Mouse (Mus musculus) forebrain, embryonic 14.5 days (tissue): ENCODE measurements around the gene Ispd. TPM values are rescaled to one million over a fixed set of nuclear protein-coding genes. Genes with fewer than 3 reads are reported as not detected.
A peak's percentile ranks its signal among the peaks of the same experiment; 100 is the strongest.

Experiments
- ATAC-seq: fragments of 200-750 bp; cut with Nextera tagmentation; 2 replicates; pipeline ENCODE4 v1.8.0; 2017; ENCODE audit warnings: mild to moderate bottlenecking, moderate library complexity
- DNase-seq: peaks from one replicate; pipeline ENCODE4 v3.0.0-alpha.2; 2015; ENCODE audit warnings: low spot score
- H3K27ac ChIP-seq: fragments of 300-500 bp; sonication (generic); 2 replicates; pipeline ENCODE4 v1.5.1; 2014; ENCODE audit warnings: low read depth, mild to moderate bottlenecking, control low read depth, low read length, moderate library complexity
- H3K27me3 ChIP-seq: fragments of 300-500 bp; sonication (generic); replicated peaks from 2 replicates; pipeline ENCODE4 v1.6.1; 2014; ENCODE audit warnings: low read length, control low read depth, mixed read lengths; ENCODE audit not compliant: control insufficient read depth, insufficient read depth
- H3K36me3 ChIP-seq: fragments of 300-500 bp; sonication (generic); 2 replicates; pipeline ENCODE4 v1.6.1; 2014; ENCODE audit warnings: low read length, control low read depth; ENCODE audit not compliant: control insufficient read depth, insufficient read depth
- H3K4me1 ChIP-seq: fragments of 300-500 bp; sonication (generic); 2 replicates; pipeline ENCODE4 v1.6.1; 2014; ENCODE audit warnings: antibody characterized with exemption, low read length, control low read depth; ENCODE audit not compliant: control insufficient read depth, insufficient read depth
- H3K4me2 ChIP-seq: fragments of 300-500 bp; sonication (generic); 2 replicates; pipeline ENCODE4 v1.6.1; 2014; ENCODE audit warnings: mild to moderate bottlenecking, control low read depth, low read length
- H3K4me3 ChIP-seq: fragments of 300-500 bp; sonication (generic); 2 replicates; pipeline ENCODE4 v1.5.1; 2014; ENCODE audit warnings: low read depth, low read length, control low read depth
- H3K9ac ChIP-seq: fragments of 300-500 bp; sonication (generic); 2 replicates; pipeline ENCODE4 v1.6.1; 2014; ENCODE audit warnings: mild to moderate bottlenecking, low read length, control low read depth, moderate library complexity
- H3K9me3 ChIP-seq: fragments of 300-500 bp; sonication (generic); replicated peaks from 2 replicates; pipeline ENCODE4 v1.6.1; 2016; ENCODE audit warnings: low read length, control low read depth, mixed read lengths; ENCODE audit not compliant: control insufficient read depth
- WGBS: fragments of 180-500 bp; shearing (Covaris S2); extraction: QIAGEN DNeasy Blood & Tissue Kit; methylation state at CpG from one replicate; pipeline ENCODE4 v1.1.7; 2014; 5-methylcytosine and 5-hydroxymethylcytosine counted together
- polyA plus RNA-seq: library from polyadenylated mRNA; unstranded; fragments of >200 nt; fragmentation: Nextera tagmentation; extraction: Ambion mirVana; gene quantifications from 2 replicates; pipeline ENCODE4 v1.2.1, GENCODE M21; 2014

Ispd gene
- polyA plus RNA-seq = 7.2 and 7.5 TPM in 2 replicates

GRCm38 (mm10) chr12:36381441-36382340 is at the start of gene Ispd, which contains the start of gene D630036H23Rik:
TSS of gene Ispd (plus strand) at chr12:36381450.
TSS of gene D630036H23Rik (minus strand) at chr12:36382181.
- Histone ChIP-seq H3K36me3 (no peaks in the 10 kb centered on the region), H3K4me1 (peaks cover 8% of the 10 kb centered on the region), H3K27ac (peak within 1 kb of the TSS; percentile 95), H3K4me3 (peak within 1 kb of the TSS; percentile 63), H3K4me2 (peak within 1 kb of the TSS; percentile 75), H3K9me3 (no peaks in the 10 kb centered on the region), H3K27me3 (no peaks in the 10 kb centered on the region), H3K9ac (peak within 1 kb of the TSS; percentile 96)
- DNase-seq (peak; percentile 92), ATAC-seq (peak; percentile 96)
- WGBS = under 1% methylated on average over 63 of the region's 64 CpGs

- Histone ChIP-seq H3K27me3 (no peaks in the 10 kb centered on the region), H3K36me3 (no peaks in the 10 kb centered on the region), H3K4me1 (no peaks in the 10 kb centered on the region), H3K27ac (no peak overlapping the region), H3K9me3 (no peaks in the 10 kb centered on the region), H3K4me2 (no peak overlapping the region), H3K9ac (no peak overlapping the region), H3K4me3 (no peak overlapping the region)
- ATAC-seq (peak; percentile 26; the same call in 1 of the 2 replicates), DNase-seq (no peak)
- 90% methylated on average over 1 of the region's 1 CpGs for WGBS
Measured at GRCm38 (mm10) chr12:36332676-36333075, 48.6 kb upstream of the Ispd start.

DNA sequence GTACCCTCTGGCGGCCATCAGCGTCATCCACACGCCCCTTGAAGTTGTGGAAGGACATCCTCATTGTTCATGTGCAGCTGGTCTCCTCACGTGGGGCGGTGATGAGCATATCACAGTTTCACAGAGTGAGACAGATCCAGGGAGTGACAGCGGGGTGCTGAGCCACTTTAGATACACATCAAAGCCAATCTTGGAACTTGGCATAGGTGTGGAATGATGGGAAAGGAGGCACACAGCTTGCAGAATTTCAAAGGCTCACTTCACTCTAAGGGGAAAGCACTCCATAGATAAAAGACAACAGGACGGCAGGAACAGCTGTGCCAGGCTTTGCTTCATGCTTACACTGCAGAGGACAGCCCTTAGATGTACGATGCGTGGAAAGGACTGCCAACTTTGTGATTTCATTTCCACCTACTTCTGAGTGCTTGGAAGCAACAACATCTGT is 47.4 kb upstream of the Ispd start:
- Histone ChIP-seq H3K9ac (no peak overlapping the region), H3K4me2 (no peak overlapping the region), H3K36me3 (no peaks in the 10 kb centered on the region), H3K9me3 (no peaks in the 10 kb centered on the region), H3K4me1 (no peaks in the 10 kb centered on the region), H3K4me3 (no peak overlapping the region), H3K27ac (no peak overlapping the region), H3K27me3 (no peaks in the 10 kb centered on the region)
- ATAC-seq (peak; percentile 60; the same call in 1 of the 2 replicates), DNase-seq (no peak)
- 88% methylated on average over 9 of the region's 9 CpGs for WGBS

DNA sequence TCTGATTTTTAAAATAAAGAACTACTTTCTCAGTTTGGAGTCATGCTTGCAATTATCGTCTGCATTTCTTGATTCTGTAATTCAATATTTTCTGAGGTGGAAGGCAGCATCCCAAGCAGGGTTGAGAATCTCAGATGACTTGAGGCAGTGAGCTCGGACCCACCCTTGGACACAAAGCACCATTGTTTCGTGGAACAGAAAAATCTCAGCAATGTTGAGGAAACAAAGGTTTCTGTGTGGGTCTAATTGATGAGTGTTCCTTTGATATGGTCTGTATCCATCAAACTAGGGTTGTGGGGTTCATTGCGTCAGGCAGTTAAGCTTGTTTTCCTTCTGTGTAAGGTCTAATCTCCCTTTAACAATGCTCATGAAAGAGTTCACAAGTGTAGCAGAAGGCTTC is 37.1 kb upstream of the Ispd start:
- DNase-seq = no peak
- 59% methylated on average over 4 of the region's 4 CpGs for WGBS
- Histone ChIP-seq H3K4me1 (no peaks in the 10 kb centered on the region), H3K9ac (no peak overlapping the region), H3K27me3 (no peaks in the 10 kb centered on the region), H3K4me2 (no peak overlapping the region), H3K4me3 (no peak overlapping the region), H3K9me3 (no peaks in the 10 kb centered on the region), H3K36me3 (no peaks in the 10 kb centered on the region), H3K27ac (no peak overlapping the region)
- no peak for ATAC-seq

- Histone ChIP-seq H3K9me3 (no peaks in the 10 kb centered on the region), H3K4me1 (no peaks in the 10 kb centered on the region), H3K27me3 (no peaks in the 10 kb centered on the region), H3K4me2 (no peak overlapping the region), H3K27ac (no peak overlapping the region), H3K9ac (no peak overlapping the region), H3K36me3 (no peaks in the 10 kb centered on the region), H3K4me3 (no peak overlapping the region)
- ATAC-seq = no peak
- 92% methylated on average over 3 of the region's 3 CpGs for WGBS
- DNase-seq = no peak
Measured at GRCm38 (mm10) chr12:36360064-36360463, 21.2 kb upstream of the Ispd start.

- Histone ChIP-seq H3K27me3 (no peaks in the 10 kb centered on the region), H3K4me3 (no peak overlapping the region), H3K4me2 (no peak overlapping the region), H3K9me3 (no peaks in the 10 kb centered on the region), H3K4me1 (no peaks in the 10 kb centered on the region), H3K36me3 (no peaks in the 10 kb centered on the region), H3K27ac (no peak overlapping the region), H3K9ac (no peak overlapping the region)
- DNase-seq (no peak), ATAC-seq (no peak)
- 92% methylated on average over 5 of the region's 5 CpGs for WGBS
Measured at GRCm38 (mm10) chr12:36360693-36361092, 20.6 kb upstream of the Ispd start.

- no peaks in the 10 kb centered on the region for H3K4me1 ChIP-seq
- no peak overlapping the region for H3K27ac ChIP-seq
- DNase-seq (no peak), ATAC-seq (no peak)
- H3K4me2 ChIP-seq = no peak overlapping the region
- no peaks in the 10 kb centered on the region for H3K36me3 ChIP-seq
- H3K4me3 ChIP-seq = no peak overlapping the region
- no peaks in the 10 kb centered on the region for H3K9me3 ChIP-seq
- H3K27me3 ChIP-seq = no peaks in the 10 kb centered on the region
- 93% methylated on average over 4 of the region's 4 CpGs for WGBS
- H3K9ac ChIP-seq = no peak overlapping the region
Measured at GRCm38 (mm10) chr12:36364013-36364412, 17.2 kb upstream of the Ispd start.

DNA sequence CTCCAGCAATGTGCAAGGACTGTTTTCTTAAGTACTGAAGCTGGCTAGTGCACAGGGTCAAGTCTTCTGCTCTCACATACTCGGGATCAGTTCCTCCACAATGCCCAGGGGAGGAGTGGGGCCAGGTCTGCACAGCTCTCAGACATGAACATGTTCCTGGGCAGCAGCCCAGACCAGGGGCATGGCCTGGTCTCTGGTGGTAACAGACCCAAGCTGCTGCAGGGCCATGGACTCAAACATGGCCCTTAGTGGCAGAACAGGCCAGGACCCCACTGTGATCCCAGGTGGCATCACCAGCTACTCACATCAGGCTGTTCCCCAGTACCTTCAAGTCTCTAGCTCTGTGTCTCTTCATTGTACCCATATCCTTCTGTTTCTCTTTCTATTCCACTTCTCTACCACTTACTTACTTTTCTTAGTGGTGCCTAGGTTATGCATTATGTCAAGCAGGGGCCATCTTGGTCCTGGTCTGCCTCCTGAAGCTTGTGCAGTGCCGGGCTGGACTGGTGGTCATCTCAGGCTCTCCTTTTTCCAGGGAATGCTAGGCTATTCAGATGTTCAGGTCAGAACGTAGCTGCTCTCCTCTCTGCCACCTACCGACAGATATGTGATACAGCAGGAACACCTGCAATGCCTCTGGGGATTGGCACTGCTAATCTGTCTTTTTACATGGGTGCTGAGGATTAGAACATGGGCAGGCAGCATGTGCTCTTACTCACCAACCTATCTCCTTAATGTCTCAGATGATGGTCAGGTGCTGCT is 7.8 kb upstream of the Ispd start:
- Histone ChIP-seq H3K4me1 (no peaks in the 10 kb centered on the region), H3K27me3 (no peaks in the 10 kb centered on the region), H3K9ac (no peak overlapping the region), H3K9me3 (no peaks in the 10 kb centered on the region), H3K4me2 (no peak overlapping the region), H3K27ac (no peak overlapping the region), H3K36me3 (no peaks in the 10 kb centered on the region), H3K4me3 (no peak overlapping the region)
- ATAC-seq (no peak), DNase-seq (no peak)
- 58% methylated on average over 4 of the region's 4 CpGs for WGBS
